Mouse (Mus musculus) cerebellum, adult 2 months (tissue): ENCODE data around the gene Plcg2. TPM values are rescaled to one million over a fixed set of nuclear protein-coding genes. Genes with fewer than 3 reads are reported as not detected.

ENCODE experiments used
- DNase-seq, 2 experiments: peaks; one replicate each; pipeline ENCODE4 v3.0.0; 2021
- H3K27ac ChIP-seq: fragments of 200-500 bp; 2 replicates; pipeline ENCODE4 v1.5.1; 2012; ENCODE audit warnings: low read length, control low read depth, inconsistent platforms; ENCODE audit not compliant: insufficient read depth
- H3K27me3 ChIP-seq: fragments of 200-500 bp; 2 replicates; pipeline ENCODE4 v1.6.1; 2012; ENCODE audit warnings: inconsistent platforms, mild to moderate bottlenecking, low read length, moderate library complexity; ENCODE audit not compliant: control insufficient read depth, insufficient read depth
- H3K4me1 ChIP-seq: fragments of 200-500 bp; 2 replicates; pipeline ENCODE4 v1.6.1; 2011; ENCODE audit warnings: low read length; ENCODE audit not compliant: control insufficient read depth, insufficient read depth
- H3K4me3 ChIP-seq: fragments of 200-500 bp; replicated peaks from 2 replicates; pipeline ENCODE3; 2011; ENCODE audit warnings: mild to moderate bottlenecking, low read depth, low read length, control low read depth; ENCODE audit not compliant: insufficient read depth
- CTCF ChIP-seq: fragments of 200-500 bp; IDR thresholded peaks from 2 replicates; pipeline ENCODE4 v1.5.1; 2011; ENCODE audit warnings: low read depth, mild to moderate bottlenecking, control low read depth, low read length, moderate library complexity, borderline replicate concordance; ENCODE audit not compliant: insufficient read depth
- POLR2A ChIP-seq: fragments of 200-500 bp; IDR thresholded peaks from 2 replicates; pipeline ENCODE4 v1.6.1; 2011; ENCODE audit warnings: low read length, control low read depth, borderline replicate concordance; ENCODE audit not compliant: insufficient read depth
- WGBS: fragments of 180-500 bp; shearing (Covaris S2); methylation state at CpG from one replicate; pipeline ENCODE4 v1.1.7; 2018; 5-methylcytosine and 5-hydroxymethylcytosine counted together
- polyA plus RNA-seq: library from polyadenylated mRNA; depleted of rRNA; stranded (reverse); fragments of >200 nt; gene quantifications from 2 replicates; pipeline ENCODE4 v1.2.3, GENCODE M21; 2012; rRNA removed

Plcg2 gene
- polyA plus RNA-seq, 1 experiment, result 2.4 TPM

- 81% methylated on average over 5 of the region's 5 CpGs for WGBS
- no peak overlapping the region for H3K27ac ChIP-seq
- H3K4me3 ChIP-seq, result no peak overlapping the region
- H3K4me1 ChIP-seq, result no peaks in the 10 kb centered on the region
- DNase-seq, result no peak
- TF ChIP-seq CTCF, result no peak
- no peak for TF ChIP-seq POLR2A
- H3K27me3 ChIP-seq, result no peaks in the 10 kb centered on the region
Observed at GRCm38 (mm10) chr8:117675171-117675570, 177.1 kb downstream of the Plcg2 start.

GRCm38 (mm10) chr8:117676460-117676859 lies 178.4 kb downstream of the Plcg2 start:
- DNase-seq, result no peak
- 84% methylated on average over 9 of the region's 9 CpGs for WGBS
- Histone ChIP-seq H3K4me1 (no peaks in the 10 kb centered on the region), H3K27me3 (no peaks in the 10 kb centered on the region), H3K27ac (no peak overlapping the region), H3K4me3 (no peak overlapping the region)
- no peak for TF ChIP-seq POLR2A
- TF ChIP-seq CTCF, result no peak

- 89% methylated on average over 8 of the region's 8 CpGs for WGBS
- H3K27ac ChIP-seq, result no peak overlapping the region
- no peak overlapping the region for H3K4me3 ChIP-seq
- no peaks in the 10 kb centered on the region for H3K4me1 ChIP-seq
- H3K27me3 ChIP-seq, result no peaks in the 10 kb centered on the region
- TF ChIP-seq CTCF (no peak), POLR2A (no peak)
- no peak for DNase-seq
Observed at GRCm38 (mm10) chr8:117677011-117677410, 178.9 kb downstream of the Plcg2 start.

GRCm38 (mm10) chr8:117678650-117679049 lies 180.6 kb downstream of the Plcg2 start:
- WGBS, result 78% methylated on average over 4 of the region's 4 CpGs
- DNase-seq, result no peak
- no peak for TF ChIP-seq CTCF
- no peak for TF ChIP-seq POLR2A
- H3K4me3 ChIP-seq, result no peak overlapping the region
- H3K27ac ChIP-seq, result no peak overlapping the region
- H3K27me3 ChIP-seq, result no peaks in the 10 kb centered on the region; the same call in 1 of the 2 replicates
- H3K4me1 ChIP-seq, result no peaks in the 10 kb centered on the region

- no peak for TF ChIP-seq CTCF
- no peak for TF ChIP-seq POLR2A
- no peak for DNase-seq
Observed at GRCm38 (mm10) chr8:117683925-117684472, 185.9 kb downstream of the Plcg2 start.

GRCm38 (mm10) chr8:117684504-117684903 lies 186.4 kb downstream of the Plcg2 start:
- 58% methylated on average over 11 of the region's 11 CpGs for WGBS
- no peak for DNase-seq
- no peaks in the 10 kb centered on the region for H3K4me1 ChIP-seq
- H3K4me3 ChIP-seq, result no peak overlapping the region
- H3K27me3 ChIP-seq, result no peaks in the 10 kb centered on the region; the same call in 1 of the 2 replicates
- no peak for TF ChIP-seq POLR2A
- no peak for TF ChIP-seq CTCF
- no peak overlapping the region for H3K27ac ChIP-seq

More at GRCm38 (mm10) chr8:117683925-117684472, 185.9 kb downstream of the Plcg2 start:
- Histone ChIP-seq H3K4me1 (no peaks in the 10 kb centered on the region), H3K27ac (no peak overlapping the region), H3K4me3 (no peak overlapping the region), H3K27me3 (no peaks in the 10 kb centered on the region; the same call in 1 of the 2 replicates)
- 89% methylated on average over 10 of the region's 10 CpGs for WGBS

Other genes starting within 250 kb of the Plcg2 start
- 64.7 and 64.9 TPM in 2 replicates for gene Cmip, start 241.2 kb upstream of the Plcg2 start, polyA plus RNA-seq
- gene Sdr42e1, start 175.4 kb downstream of the Plcg2 start, polyA plus RNA-seq, result 5.8 and 6.0 TPM in 2 replicates
- 1.1 and 2.0 TPM in 2 replicates for gene Hsd17b2, start 203.6 kb downstream of the Plcg2 start, polyA plus RNA-seq